Mouse (Mus musculus) neural tube, embryonic 11.5 days (tissue): ENCODE data around the gene Pdpk1. TPM values are rescaled to one million over a fixed set of nuclear protein-coding genes. Genes with fewer than 3 reads are reported as not detected.
A peak's percentile ranks its signal among the peaks of the same experiment; 100 is the strongest.

Experiments used
- ATAC-seq: fragments of 200-750 bp; cut with Nextera tagmentation; 2 replicates; pipeline ENCODE4 v1.8.0; 2017; ENCODE audit warnings: moderate number of reproducible peaks, mild to moderate bottlenecking, moderate TSS enrichment, moderate library complexity; ENCODE audit not compliant: insufficient read depth, low FRiP score, low TSS enrichment
- DNase-seq: peaks from one replicate; pipeline ENCODE4 v3.0.0-alpha.2; 2015; ENCODE audit warnings: low spot score
- H3K27ac ChIP-seq: fragments of 300-500 bp; sonication (generic); 2 replicates; pipeline ENCODE4 v1.5.1; 2014; ENCODE audit warnings: low read depth, mild to moderate bottlenecking, low read length
- H3K27me3 ChIP-seq: fragments of 300-500 bp; sonication (generic); 2 replicates; pipeline ENCODE4 v1.6.1; 2014; ENCODE audit warnings: mild to moderate bottlenecking, low read length, mixed read lengths; ENCODE audit not compliant: control insufficient read depth, insufficient read depth
- H3K36me3 ChIP-seq: fragments of 300-500 bp; sonication (generic); 2 replicates; pipeline ENCODE4 v1.6.1; 2014; ENCODE audit warnings: mild to moderate bottlenecking, low read length, moderate library complexity, mixed read lengths; ENCODE audit not compliant: control insufficient read depth, insufficient read depth
- H3K4me1 ChIP-seq: fragments of 300-500 bp; sonication (generic); 2 replicates; pipeline ENCODE4 v1.6.1; 2014; ENCODE audit warnings: low read length, mixed read lengths; ENCODE audit not compliant: control insufficient read depth, insufficient read depth
- H3K4me2 ChIP-seq: fragments of 300-500 bp; sonication (generic); 2 replicates; pipeline ENCODE4 v1.6.1; 2014; ENCODE audit warnings: low read depth, mild to moderate bottlenecking, moderate library complexity
- H3K4me3 ChIP-seq: fragments of 300-500 bp; sonication (generic); 2 replicates; pipeline ENCODE4 v1.5.1; 2014; ENCODE audit warnings: low read depth, low read length
- H3K9ac ChIP-seq: fragments of 300-500 bp; sonication (generic); 2 replicates; pipeline ENCODE4 v1.6.1; 2014; ENCODE audit warnings: mild to moderate bottlenecking, low read length
- H3K9me3 ChIP-seq: fragments of 300-500 bp; sonication (generic); 2 replicates; pipeline ENCODE4 v1.6.1; 2016; ENCODE audit warnings: low read length; ENCODE audit not compliant: control insufficient read depth
- WGBS: fragments of 180-500 bp; shearing (Covaris S2); extraction: QIAGEN DNeasy Blood & Tissue Kit; methylation state at CpG from one replicate; pipeline ENCODE4 v1.1.7; 2014; 5-methylcytosine and 5-hydroxymethylcytosine counted together
- polyA plus RNA-seq: library from polyadenylated mRNA; unstranded; fragments of >200 nt; fragmentation: Nextera tagmentation; extraction: Ambion mirVana; gene quantifications from 2 replicates; pipeline ENCODE4 v1.2.1, GENCODE M21; 2014

Gene Pdpk1
- polyA plus RNA-seq, 1 experiment from 2014 or later: 44.9 TPM

GRCm38 (mm10) chr17:24077101-24077500 lies 73.6 kb downstream of the Pdpk1 start:
- WGBS: 90% methylated on average over 2 of the region's 2 CpGs
- no peak overlapping the region for H3K27ac ChIP-seq
- peaks cover 1% of the 10 kb centered on the region; the same call in 1 of the 2 replicates for H3K4me1 ChIP-seq
- no peaks in the 10 kb centered on the region for H3K27me3 ChIP-seq
- H3K4me2 ChIP-seq: no peak overlapping the region
- H3K9me3 ChIP-seq: no peaks in the 10 kb centered on the region
- H3K4me3 ChIP-seq: no peak overlapping the region
- H3K9ac ChIP-seq: no peak overlapping the region
- no peak for DNase-seq
- peaks cover 5% of the 10 kb centered on the region; the same call in 1 of the 2 replicates for H3K36me3 ChIP-seq
- ATAC-seq: no peak

GRCm38 (mm10) chr17:24072919-24073696 lies 77.6 kb downstream of the Pdpk1 start, which contains the start of gene Kctd5:
Kctd5 (minus strand) TSS chr17:24073485.
- under 1% methylated on average over 46 of the region's 62 CpGs for WGBS
- H3K4me1 ChIP-seq: peaks cover 6% of the 10 kb centered on the region; the same call in 1 of the 2 replicates
- peak; percentile 98 for ATAC-seq

GRCm38 (mm10) chr17:24069531-24069930 lies 81.2 kb downstream of the Pdpk1 start:
- DNase-seq (no peak), ATAC-seq (no peak)
- no peak overlapping the region for H3K27ac ChIP-seq
- WGBS: 96% methylated on average over 3 of the region's 3 CpGs
- no peaks in the 10 kb centered on the region for H3K27me3 ChIP-seq
- H3K9me3 ChIP-seq: no peaks in the 10 kb centered on the region
- H3K36me3 ChIP-seq: no peaks in the 10 kb centered on the region
- H3K9ac ChIP-seq: no peak overlapping the region
- no peak overlapping the region for H3K4me2 ChIP-seq
- peaks cover 6% of the 10 kb centered on the region; the same call in 1 of the 2 replicates for H3K4me1 ChIP-seq
- H3K4me3 ChIP-seq: no peak overlapping the region

More at GRCm38 (mm10) chr17:24072919-24073696, 77.6 kb downstream of the Pdpk1 start, which contains the start of gene Kctd5:
- H3K4me2 ChIP-seq: peak within 1 kb of the TSS; percentile 40
- peak within 1 kb of the TSS; percentile 87 for H3K9ac ChIP-seq
- peaks cover 3% of the 10 kb centered on the region; the same call in 1 of the 2 replicates for H3K36me3 ChIP-seq
- no peaks in the 10 kb centered on the region for H3K27me3 ChIP-seq
- peak; percentile 97 for DNase-seq
- peak within 1 kb of the TSS; percentile 49; the same call in 1 of the 2 replicates for H3K27ac ChIP-seq
- no peaks in the 10 kb centered on the region for H3K9me3 ChIP-seq
- H3K4me3 ChIP-seq: peak within 1 kb of the TSS; percentile 84

- no peaks in the 10 kb centered on the region for H3K36me3 ChIP-seq
- no peak overlapping the region for H3K27ac ChIP-seq
- WGBS: 87% methylated on average over 5 of the region's 5 CpGs
- no peak overlapping the region for H3K4me3 ChIP-seq
- no peak for ATAC-seq
- H3K9me3 ChIP-seq: no peaks in the 10 kb centered on the region
- H3K9ac ChIP-seq: no peak overlapping the region
- no peak for DNase-seq
- H3K4me2 ChIP-seq: no peak overlapping the region
- no peaks in the 10 kb centered on the region for H3K27me3 ChIP-seq
- peaks cover 6% of the 10 kb centered on the region; the same call in 1 of the 2 replicates for H3K4me1 ChIP-seq
Measured at GRCm38 (mm10) chr17:24068271-24068670, 82.5 kb downstream of the Pdpk1 start.

GRCm38 (mm10) chr17:24062459-24063155 lies 88.1 kb downstream of the Pdpk1 start:
- ATAC-seq (no peak), DNase-seq (no peak)
- H3K36me3 ChIP-seq: no peaks in the 10 kb centered on the region
- H3K27me3 ChIP-seq: no peaks in the 10 kb centered on the region
- no peak overlapping the region for H3K4me2 ChIP-seq
- H3K4me3 ChIP-seq: no peak overlapping the region
- no peak overlapping the region for H3K9ac ChIP-seq
- WGBS: 80% methylated on average over 4 of the region's 4 CpGs
- no peaks in the 10 kb centered on the region for H3K9me3 ChIP-seq
- no peaks in the 10 kb centered on the region for H3K4me1 ChIP-seq
- no peak overlapping the region for H3K27ac ChIP-seq

GRCm38 (mm10) chr17:24057730-24058245 lies 92.9 kb downstream of the Pdpk1 start:
- Histone ChIP-seq H3K9me3 (no peaks in the 10 kb centered on the region), H3K9ac (no peak overlapping the region), H3K27me3 (no peaks in the 10 kb centered on the region), H3K36me3 (peaks cover 17% of the 10 kb centered on the region), H3K4me1 (no peaks in the 10 kb centered on the region), H3K4me3 (no peak overlapping the region), H3K4me2 (no peak overlapping the region), H3K27ac (no peak overlapping the region)
- ATAC-seq (no peak), DNase-seq (no peak)
- WGBS: 93% methylated on average over 5 of the region's 5 CpGs

- no peak overlapping the region for H3K4me2 ChIP-seq
- H3K9ac ChIP-seq: no peak overlapping the region
- no peaks in the 10 kb centered on the region for H3K27me3 ChIP-seq
- H3K27ac ChIP-seq: no peak overlapping the region
- DNase-seq (no peak), ATAC-seq (no peak)
- H3K9me3 ChIP-seq: no peaks in the 10 kb centered on the region
- no peaks in the 10 kb centered on the region for H3K4me1 ChIP-seq
- WGBS: 92% methylated on average over 14 of the region's 14 CpGs
- H3K4me3 ChIP-seq: no peak overlapping the region
- H3K36me3 ChIP-seq: peaks cover 19% of the 10 kb centered on the region
Measured at GRCm38 (mm10) chr17:24056636-24057625, 93.8 kb downstream of the Pdpk1 start.

GRCm38 (mm10) chr17:24049008-24049407 lies 101.7 kb downstream of the Pdpk1 start:
- H3K9me3 ChIP-seq: no peaks in the 10 kb centered on the region
- H3K27ac ChIP-seq: no peak overlapping the region
- WGBS: 96% methylated on average over 8 of the region's 8 CpGs
- H3K36me3 ChIP-seq: peaks cover 25% of the 10 kb centered on the region
- no peak for DNase-seq
- no peak overlapping the region for H3K4me3 ChIP-seq
- no peaks in the 10 kb centered on the region for H3K4me1 ChIP-seq
- no peaks in the 10 kb centered on the region for H3K27me3 ChIP-seq
- ATAC-seq: no peak
- no peak overlapping the region for H3K4me2 ChIP-seq
- H3K9ac ChIP-seq: no peak overlapping the region
